Mouse (Mus musculus): ENCODE results near the gene Tex9. TPM values are rescaled to one million over a fixed set of nuclear protein-coding genes. Genes with fewer than 3 reads are reported as not detected.
"Not testable (repeated sequence)": the region's sequence is repeated elsewhere in the genome, so short reads cannot be mapped to it uniquely, and the experiment has no call there.

Tex9 gene
- polyA plus RNA-seq, 1 experiment from 2014 or later: 6.2 TPM

DNA sequence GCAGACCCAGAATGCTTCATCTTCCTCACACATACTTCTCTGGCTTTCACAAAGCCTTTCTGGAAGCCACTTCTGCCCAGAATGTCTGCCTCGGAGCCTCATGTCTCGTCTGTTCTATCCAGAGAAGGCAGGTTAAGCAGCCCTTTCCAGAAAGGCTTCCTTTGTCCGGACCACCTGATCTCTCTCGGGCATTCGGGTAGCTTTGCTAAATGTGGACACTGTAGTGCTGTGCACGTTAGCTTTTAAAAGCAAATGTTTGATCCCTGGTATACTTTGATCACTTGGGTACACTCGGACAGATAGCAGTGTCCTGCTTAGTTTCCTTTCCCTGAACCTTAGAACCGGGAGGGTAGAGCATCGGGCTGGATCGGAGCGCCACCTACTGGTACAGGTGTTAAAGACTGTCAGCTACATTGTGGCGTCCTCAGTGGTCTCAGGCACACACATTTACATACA, 83.9 kb downstream of the Tex9 start:
- DNase-seq: peak; percentile 75
- peak overlapping the region; percentile 69 for H3K9ac ChIP-seq
- peak; percentile 33 for ATAC-seq (ENCODE audit: low read depth)
- peak overlapping the region; percentile 63 for H3K4me2 ChIP-seq
- H3K4me1 ChIP-seq (replicated peaks): peaks cover 80% of the 10 kb centered on the region
- H3K36me3 ChIP-seq: no peaks in the 10 kb centered on the region
- WGBS (ENCODE audit: insufficient replicate concordance): 8% methylated on average over 12 of the region's 12 CpGs
- H3K27me3 ChIP-seq: no peaks in the 10 kb centered on the region
- peak overlapping the region; percentile 48 for H3K4me3 ChIP-seq (replicated peaks)
- peak overlapping the region; percentile 98 for H3K27ac ChIP-seq
- H3K9me3 ChIP-seq (replicated peaks): no peaks in the 10 kb centered on the region

GRCm38 (mm10) chr9:72405882-72406638, 86.0 kb downstream of the Tex9 start:
- ATAC-seq (ENCODE audit: low read depth): no peak
- H3K9ac ChIP-seq: 0 out of 2 replicates have a peak overlapping the region, but pooled peaks have one; percentile 34
- 57% methylated on average over 9 of the region's 9 CpGs for WGBS (ENCODE audit: insufficient replicate concordance)
- H3K4me2 ChIP-seq: peak overlapping the region; percentile 31
- peak overlapping the region; percentile 67 for H3K27ac ChIP-seq
- H3K36me3 ChIP-seq: no peaks in the 10 kb centered on the region
- DNase-seq: peak; percentile 27
- no peaks in the 10 kb centered on the region for H3K9me3 ChIP-seq (replicated peaks)
- H3K27me3 ChIP-seq: no peaks in the 10 kb centered on the region
- peaks cover 65% of the 10 kb centered on the region for H3K4me1 ChIP-seq (replicated peaks)
- no peak overlapping the region for H3K4me3 ChIP-seq (replicated peaks)

DNA sequence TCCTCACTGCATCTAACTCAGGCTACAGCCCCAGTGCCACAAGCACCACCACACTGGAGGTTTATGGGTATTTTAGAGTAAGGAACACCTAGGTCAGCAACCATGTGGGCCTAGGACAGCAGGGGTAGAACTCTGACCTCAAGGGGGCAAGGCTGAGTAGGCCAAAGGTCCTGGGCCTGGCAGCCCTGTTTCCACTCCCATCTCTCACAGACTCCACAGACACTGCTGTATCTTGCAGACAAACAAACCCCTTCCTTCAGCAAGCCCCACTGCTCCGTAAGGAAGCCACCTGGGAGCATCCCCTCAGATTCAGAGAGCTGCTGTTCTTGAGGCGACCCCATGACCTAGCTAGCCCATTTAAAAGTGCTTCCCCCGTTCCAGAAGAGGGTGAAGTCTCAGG, 87.1 kb downstream of the Tex9 start:
- Histone ChIP-seq H3K9ac (no peak overlapping the region), H3K4me3 (replicated peaks) (no peak overlapping the region), H3K27me3 (no peaks in the 10 kb centered on the region), H3K9me3 (replicated peaks) (no peaks in the 10 kb centered on the region), H3K27ac (no peak overlapping the region), H3K4me1 (replicated peaks) (peaks cover 55% of the 10 kb centered on the region), H3K36me3 (no peaks in the 10 kb centered on the region), H3K4me2 (no peak overlapping the region)
- 82% methylated on average over 3 of the region's 3 CpGs for WGBS (ENCODE audit: insufficient replicate concordance)
- DNase-seq: no peak
- no peak for ATAC-seq (ENCODE audit: low read depth)

GRCm38 (mm10) chr9:72404446-72404845, 87.6 kb downstream of the Tex9 start:
- Histone ChIP-seq H3K4me2 (no peak overlapping the region), H3K36me3 (no peaks in the 10 kb centered on the region), H3K4me1 (replicated peaks) (peaks cover 50% of the 10 kb centered on the region), H3K4me3 (replicated peaks) (no peak overlapping the region), H3K9me3 (replicated peaks) (no peaks in the 10 kb centered on the region), H3K9ac (no peak overlapping the region), H3K27ac (no peak overlapping the region), H3K27me3 (no peaks in the 10 kb centered on the region)
- DNase-seq (no peak), ATAC-seq (ENCODE audit: low read depth) (no peak)
- WGBS (ENCODE audit: insufficient replicate concordance): 91% methylated on average over 8 of the region's 8 CpGs

GRCm38 (mm10) chr9:72403421-72403820, 88.6 kb downstream of the Tex9 start:
- Histone ChIP-seq H3K9me3 (replicated peaks) (no peaks in the 10 kb centered on the region), H3K36me3 (no peaks in the 10 kb centered on the region), H3K27me3 (no peaks in the 10 kb centered on the region), H3K4me3 (replicated peaks) (no peak overlapping the region), H3K4me2 (no peak overlapping the region), H3K9ac (no peak overlapping the region), H3K4me1 (replicated peaks) (peaks cover 40% of the 10 kb centered on the region), H3K27ac (no peak overlapping the region)
- ATAC-seq (ENCODE audit: low read depth): no peak
- DNase-seq: no peak
- 67% methylated on average over 6 of the region's 6 CpGs for WGBS (ENCODE audit: insufficient replicate concordance)

GRCm38 (mm10) chr9:72401769-72402168, 90.2 kb downstream of the Tex9 start:
- not testable (repeated sequence) for H3K9me3 ChIP-seq (replicated peaks); DNase-seq; H3K9ac ChIP-seq; H3K27ac ChIP-seq; H3K4me2 ChIP-seq; H3K27me3 ChIP-seq; H3K4me3 ChIP-seq (replicated peaks); H3K36me3 ChIP-seq; ATAC-seq (ENCODE audit: low read depth)
- 62% methylated on average over 4 of the region's 4 CpGs for WGBS (ENCODE audit: insufficient replicate concordance)
- H3K4me1 ChIP-seq (replicated peaks): peaks cover 40% of the 10 kb centered on the region

Small RNAs within 50 kb of the gene (microRNA-seq; reads per million reads assigned to microRNA genes)
- gene Gm28010: not detected

Other genes with a start within 250 kb of the Tex9 start
- 11.7 and 15.3 TPM in 2 replicates for gene Zfp280d, start 217.4 kb downstream of the Tex9 start, polyA plus RNA-seq (2015; fragmentation: Nextera tagmentation; extraction: Ambion mirVana)
- gene Mns1, start 54.2 kb downstream of the Tex9 start, polyA plus RNA-seq (2015; fragmentation: Nextera tagmentation; extraction: Ambion mirVana): 101 and 144 TPM in 2 replicates
- 2.6 and 3.3 TPM in 2 replicates for gene Rfx7, start 40.0 kb upstream of the Tex9 start, polyA plus RNA-seq (2015; fragmentation: Nextera tagmentation; extraction: Ambion mirVana)
- gene Nedd4, start 170.1 kb upstream of the Tex9 start, polyA plus RNA-seq (2015; fragmentation: Nextera tagmentation; extraction: Ambion mirVana): 114 and 134 TPM in 2 replicates

Measured in liver, embryonic 13.5 days (tissue).